Mouse (Mus musculus): ENCODE data around the gene Schip1.

The Schip1 gene

DNA sequence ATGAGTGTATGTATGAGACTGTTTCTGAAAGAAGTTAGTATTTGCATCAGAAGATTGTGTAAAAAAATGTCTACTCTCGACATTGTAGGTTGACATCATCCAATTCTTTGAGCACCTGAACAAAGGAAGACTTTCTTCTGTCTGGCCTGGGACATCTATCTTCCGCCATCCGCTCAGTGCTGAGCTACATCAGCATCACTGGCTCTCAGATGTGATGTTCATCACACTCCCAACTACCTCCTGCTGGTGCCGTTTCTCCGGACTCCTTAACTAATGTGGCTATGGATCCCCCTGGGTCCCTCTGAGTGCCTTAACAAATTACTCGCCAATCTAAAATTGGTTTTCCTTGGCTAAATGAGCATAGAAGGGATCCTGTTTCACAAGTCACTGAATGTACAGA lies 599.7 kb downstream of the Schip1 start:
- DNase-seq (ENCODE audit: low read depth, low spot score), result no peak

DNA sequence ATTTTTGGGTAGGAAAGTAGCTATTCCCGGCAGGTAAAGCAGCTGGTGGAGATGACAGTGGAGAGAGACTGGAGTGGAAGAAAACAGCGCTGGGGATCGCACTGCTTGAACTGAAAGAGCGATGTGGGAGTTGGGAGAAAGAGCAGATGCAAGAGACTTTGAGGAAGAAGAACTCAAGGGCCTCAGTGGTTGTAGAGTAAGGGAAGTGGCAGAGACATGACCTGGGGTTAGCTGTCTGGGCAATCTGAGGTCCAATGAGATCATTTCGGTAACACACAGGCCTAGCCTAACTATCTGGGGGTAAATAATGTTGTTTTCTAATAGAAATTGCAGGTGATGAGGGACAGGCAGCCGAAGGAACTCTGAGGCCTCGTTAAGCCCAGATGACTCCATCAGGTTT lies 601.8 kb downstream of the Schip1 start:
- DNase-seq (ENCODE audit: low read depth, low spot score), result no peak

DNA sequence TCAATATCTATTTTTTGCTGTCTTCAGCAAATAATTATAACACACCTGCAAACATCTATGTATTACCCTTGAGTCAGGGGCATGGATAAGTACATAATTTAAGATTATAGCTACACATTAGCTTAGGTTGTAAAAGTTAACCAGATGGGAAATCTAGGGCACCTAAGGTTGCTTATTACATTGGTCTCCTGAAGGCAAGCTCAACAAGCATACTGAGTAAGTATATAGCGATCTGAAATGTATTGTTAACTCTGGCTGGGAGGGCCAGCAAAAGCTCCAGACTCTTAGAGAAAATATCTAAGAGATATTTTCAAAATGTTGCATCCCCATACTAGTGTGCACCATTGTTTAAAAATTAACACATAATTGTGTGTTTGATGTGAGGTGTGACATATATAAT lies 603.2 kb downstream of the Schip1 start:
- no peak for DNase-seq (ENCODE audit: low read depth, low spot score)

DNA sequence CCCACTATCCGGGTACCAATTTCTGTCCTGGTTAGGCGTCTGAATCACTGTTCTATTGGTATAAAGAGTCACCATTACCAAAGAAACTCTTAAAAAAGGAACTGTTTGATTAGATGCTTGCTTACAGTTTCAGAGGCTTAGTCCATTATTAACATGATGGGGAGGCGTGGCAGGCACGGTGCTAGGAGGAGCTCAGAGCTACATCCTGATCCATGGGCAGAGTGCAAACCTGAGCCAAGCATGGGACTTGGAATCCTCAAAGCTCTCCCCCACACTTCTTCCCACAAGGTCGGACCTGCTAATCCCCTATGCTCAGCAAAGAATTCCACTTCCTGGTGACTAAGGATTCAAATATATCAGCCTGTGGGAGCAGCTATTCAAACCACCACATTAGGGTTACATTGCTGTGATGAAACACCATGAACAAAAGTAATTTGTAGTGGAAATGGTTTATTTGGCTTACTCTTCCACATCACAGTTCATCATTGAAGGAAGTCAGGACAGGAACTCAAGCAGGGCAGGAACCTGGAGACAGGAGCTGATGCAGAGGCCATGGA lies 604.9 kb downstream of the Schip1 start:
- DNase-seq (ENCODE audit: low read depth, low spot score), result no peak

DNA sequence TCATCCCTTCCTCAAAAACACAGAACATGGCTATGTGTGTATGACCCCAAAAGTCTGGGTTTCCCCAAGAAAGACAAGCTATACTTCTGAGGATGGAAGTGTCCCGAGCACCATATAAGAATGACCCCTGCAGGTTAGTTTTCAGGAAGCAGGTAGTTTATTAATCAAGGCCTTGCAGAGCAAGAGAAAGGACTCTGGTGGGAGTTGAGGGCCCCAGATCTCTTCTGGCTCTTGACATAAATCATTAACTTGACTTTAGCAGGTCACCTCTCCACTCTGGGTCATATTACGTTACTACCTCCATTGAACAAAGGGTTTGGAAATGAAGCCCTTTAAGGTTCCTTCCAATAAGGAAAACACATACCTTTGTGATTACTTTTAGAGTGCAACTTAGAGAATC lies 610.1 kb downstream of the Schip1 start:
- DNase-seq (ENCODE audit: low read depth, low spot score), result no peak

DNA sequence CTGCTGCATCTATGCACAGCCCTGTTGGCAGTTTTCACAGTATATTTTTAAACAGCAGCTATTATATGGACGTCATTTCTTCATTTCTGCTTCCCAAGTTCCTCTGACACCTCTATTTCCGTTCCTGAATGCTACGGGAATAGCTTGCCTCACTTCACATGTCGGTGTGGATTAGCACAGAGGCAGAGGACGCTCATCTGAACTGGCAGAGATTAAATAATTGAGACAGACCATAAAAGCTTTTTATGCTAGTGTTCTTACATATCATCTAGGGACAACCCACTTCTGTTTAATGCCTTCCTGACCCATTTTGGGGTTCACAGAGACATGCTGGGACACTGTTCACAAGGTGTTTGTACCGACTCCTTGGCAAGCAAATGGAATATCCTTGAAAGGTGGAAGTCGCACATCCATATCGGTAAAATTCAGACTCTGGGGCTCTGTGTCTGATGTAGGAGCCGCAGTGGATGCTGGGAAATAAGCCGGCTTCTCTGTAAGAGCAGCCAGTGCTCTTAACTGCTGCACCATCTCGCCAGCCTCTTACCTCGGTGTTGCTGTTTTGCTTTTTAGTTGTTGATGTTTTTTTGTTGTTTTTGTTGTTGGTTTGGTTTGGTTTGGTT lies 610.7 kb downstream of the Schip1 start:
- no peak for DNase-seq (ENCODE audit: low read depth, low spot score)

Measured in forelimb bud, embryonic 11.5 days (tissue).